Mouse (Mus musculus) heart, postnatal 0 days (tissue): ENCODE measurements around the gene Slc35e3. TPM values are rescaled to one million over a fixed set of nuclear protein-coding genes. Genes with fewer than 3 reads are reported as not detected.

ENCODE experiments used
- ATAC-seq: fragments of 200-750 bp; cut with Nextera tagmentation; 2 replicates; pipeline ENCODE4 v1.8.0; 2017; ENCODE audit warnings: low read depth, moderate number of reproducible peaks, moderate library complexity; ENCODE audit not compliant: insufficient read depth
- DNase-seq: peaks from one replicate; pipeline ENCODE4 v3.0.0-alpha.2; 2016; ENCODE audit warnings: low spot score
- H3K27ac ChIP-seq: fragments of 300-500 bp; sonication (generic); 2 replicates; pipeline ENCODE4 v1.5.1; 2014; ENCODE audit warnings: low read depth, mild to moderate bottlenecking
- H3K27me3 ChIP-seq: fragments of 300-500 bp; sonication (generic); 2 replicates; pipeline ENCODE4 v1.6.1; 2014; ENCODE audit warnings: low read length, mixed read lengths; ENCODE audit not compliant: control insufficient read depth, insufficient read depth
- H3K36me3 ChIP-seq: fragments of 300-500 bp; sonication (generic); replicated peaks from 2 replicates; pipeline ENCODE4 v1.6.1; 2014; ENCODE audit warnings: low read length, mixed read lengths; ENCODE audit not compliant: control insufficient read depth, insufficient read depth
- H3K4me1 ChIP-seq: fragments of 300-500 bp; sonication (generic); 2 replicates; pipeline ENCODE4 v1.6.1; 2014; ENCODE audit warnings: antibody characterized with exemption; ENCODE audit not compliant: control insufficient read depth, insufficient read depth
- H3K4me2 ChIP-seq: fragments of 300-500 bp; sonication (generic); 2 replicates; pipeline ENCODE4 v1.6.1; 2014; ENCODE audit warnings: low read depth, mild to moderate bottlenecking, low read length, moderate library complexity
- H3K4me3 ChIP-seq: fragments of 300-500 bp; sonication (generic); 2 replicates; pipeline ENCODE4 v1.5.1; 2014; ENCODE audit warnings: low read depth, low read length
- H3K9ac ChIP-seq: fragments of 300-500 bp; sonication (generic); replicated peaks from 2 replicates; pipeline ENCODE4 v1.6.1; 2014; ENCODE audit warnings: low read depth, low read length, mixed read lengths
- H3K9me3 ChIP-seq: fragments of 300-500 bp; sonication (generic); replicated peaks from 2 replicates; pipeline ENCODE4 v1.6.1; 2016; ENCODE audit warnings: low read length; ENCODE audit not compliant: control insufficient read depth
- CTCF ChIP-seq: IDR thresholded peaks from 2 replicates; pipeline ENCODE4 v1.5.1; 2016; ENCODE audit warnings: antibody characterized with exemption, control low read depth, low read depth
- EP300 ChIP-seq: IDR thresholded peaks from 2 replicates; pipeline ENCODE4 v1.6.1; 2016; ENCODE audit warnings: antibody characterized with exemption, low read depth
- WGBS: fragments of 180-500 bp; shearing (Covaris S2); extraction: QIAGEN DNeasy Blood & Tissue Kit; methylation state at CpG from one replicate; pipeline ENCODE4 v1.1.7; 2014; 5-methylcytosine and 5-hydroxymethylcytosine counted together
- polyA plus RNA-seq: library from polyadenylated mRNA; unstranded; fragments of >200 nt; fragmentation: Nextera tagmentation; extraction: Ambion mirVana; gene quantifications from 2 replicates; pipeline ENCODE4 v1.2.1, GENCODE M21; 2015
- total RNA-seq: library from RNA; depleted of rRNA; stranded (reverse); fragments of >200 nt; gene quantifications from 2 replicates; pipeline ENCODE4 v1.2.3, GENCODE M21; 2014; ENCODE audit warnings: low replicate concordance

The Slc35e3 gene
- total and polyA plus RNA-seq, 2 experiments from 2014 or later = 4.2 to 6.8 TPM

- no peak for DNase-seq
- Histone ChIP-seq H3K27me3 (no peaks in the 10 kb centered on the region), H3K4me3 (no peak overlapping the region), H3K4me1 (peaks cover 10% of the 10 kb centered on the region; the same call in 1 of the 2 replicates), H3K27ac (no peak overlapping the region), H3K4me2 (no peak overlapping the region), H3K36me3 (peaks cover 78% of the 10 kb centered on the region), H3K9me3 (no peaks in the 10 kb centered on the region), H3K9ac (no peak overlapping the region)
- no peak for TF ChIP-seq EP300
- no peak for TF ChIP-seq CTCF
- WGBS = 85% methylated on average over 3 of the region's 3 CpGs
- no peak for ATAC-seq
Measured at GRCm38 (mm10) chr10:117703506-117703905, 42.7 kb downstream of the Slc35e3 start.

- Histone ChIP-seq H3K4me2 (no peak overlapping the region), H3K27ac (no peak overlapping the region), H3K9me3 (no peaks in the 10 kb centered on the region), H3K4me3 (no peak overlapping the region), H3K36me3 (peaks cover 90% of the 10 kb centered on the region), H3K27me3 (no peaks in the 10 kb centered on the region), H3K9ac (no peak overlapping the region), H3K4me1 (peaks cover 4% of the 10 kb centered on the region; the same call in 1 of the 2 replicates)
- DNase-seq = no peak
- WGBS = 96% methylated on average over 6 of the region's 6 CpGs
- no peak for ATAC-seq
- TF ChIP-seq CTCF (no peak), EP300 (no peak)
Measured at GRCm38 (mm10) chr10:117702024-117702833, 43.9 kb downstream of the Slc35e3 start.

- Histone ChIP-seq H3K27ac (no peak overlapping the region), H3K4me3 (no peak overlapping the region), H3K36me3 (peaks cover 94% of the 10 kb centered on the region), H3K27me3 (no peaks in the 10 kb centered on the region), H3K9me3 (no peaks in the 10 kb centered on the region), H3K4me2 (no peak overlapping the region), H3K9ac (no peak overlapping the region), H3K4me1 (no peaks in the 10 kb centered on the region)
- ATAC-seq = no peak
- no peak for DNase-seq
- 88% methylated on average over 6 of the region's 6 CpGs for WGBS
- TF ChIP-seq CTCF = no peak
- TF ChIP-seq EP300 = no peak
Measured at GRCm38 (mm10) chr10:117701034-117701829, 44.9 kb downstream of the Slc35e3 start.

- TF ChIP-seq CTCF (no peak), EP300 (no peak)
- H3K27ac ChIP-seq = no peak overlapping the region
- no peak overlapping the region for H3K4me3 ChIP-seq
- H3K4me1 ChIP-seq = no peaks in the 10 kb centered on the region
- DNase-seq = no peak
- no peaks in the 10 kb centered on the region for H3K9me3 ChIP-seq
- no peak overlapping the region for H3K9ac ChIP-seq
- H3K4me2 ChIP-seq = no peak overlapping the region
- H3K36me3 ChIP-seq = peaks cover 97% of the 10 kb centered on the region
- WGBS = 94% methylated on average over 1 of the region's 1 CpGs
- ATAC-seq = no peak
- H3K27me3 ChIP-seq = no peaks in the 10 kb centered on the region
Measured at GRCm38 (mm10) chr10:117700450-117700849, 45.7 kb downstream of the Slc35e3 start.

- no peaks in the 10 kb centered on the region for H3K4me1 ChIP-seq
- H3K9ac ChIP-seq = no peak overlapping the region
- TF ChIP-seq CTCF = no peak
- no peak for TF ChIP-seq EP300
- H3K4me2 ChIP-seq = no peak overlapping the region
- no peaks in the 10 kb centered on the region for H3K27me3 ChIP-seq
- H3K36me3 ChIP-seq = peaks cover 96% of the 10 kb centered on the region
- WGBS = 97% methylated on average over 4 of the region's 4 CpGs
- no peak for ATAC-seq
- H3K4me3 ChIP-seq = no peak overlapping the region
- DNase-seq = no peak
- no peaks in the 10 kb centered on the region for H3K9me3 ChIP-seq
- no peak overlapping the region for H3K27ac ChIP-seq
Measured at GRCm38 (mm10) chr10:117699914-117700313, 46.3 kb downstream of the Slc35e3 start.
